Mouse (Mus musculus): ENCODE measurements around the gene St7. TPM values are rescaled to one million over a fixed set of nuclear protein-coding genes. Genes with fewer than 3 reads are reported as not detected.
A peak's percentile ranks its signal among the peaks of the same experiment; 100 is the strongest.

Gene St7
- total and polyA plus RNA-seq, 2 experiments from 2014 or later = 17.7 to 38.5 TPM

- H3K27me3 ChIP-seq (ENCODE audit: control insufficient read depth, insufficient read depth, low read length) = no peaks in the 10 kb centered on the region
- no peaks in the 10 kb centered on the region for H3K9me3 ChIP-seq (replicated peaks; ENCODE audit: control insufficient read depth, low read length)
- DNase-seq (ENCODE audit: low spot score) (peak; percentile 51), ATAC-seq (ENCODE audit: insufficient read depth, low read depth) (peak; percentile 70; the same call in 1 of the 2 replicates)
- no peaks in the 10 kb centered on the region for H3K36me3 ChIP-seq (replicated peaks; ENCODE audit: control insufficient read depth, insufficient read depth, low read length)
- no peak overlapping the region for H3K4me3 ChIP-seq (ENCODE audit: low read depth, low read length)
- no peak overlapping the region for H3K9ac ChIP-seq (replicated peaks; ENCODE audit: low read depth, low read length)
- H3K27ac ChIP-seq (ENCODE audit: low read depth) = no peak overlapping the region
- H3K4me1 ChIP-seq (ENCODE audit: control insufficient read depth, insufficient read depth) = peaks cover 37% of the 10 kb centered on the region
- 67% methylated on average over 2 of the region's 2 CpGs for WGBS
- no peak for TF ChIP-seq CTCF (IDR thresholded peaks at IDR 0.05; ENCODE audit: low read depth)
- no peak for TF ChIP-seq EP300 (IDR thresholded peaks at IDR 0.05; ENCODE audit: low read depth)
- H3K4me2 ChIP-seq (ENCODE audit: low read depth, low read length) = no peak overlapping the region
Observed at GRCm38 (mm10) chr6:17785248-17785647, 92.5 kb downstream of the St7 start.

DNA sequence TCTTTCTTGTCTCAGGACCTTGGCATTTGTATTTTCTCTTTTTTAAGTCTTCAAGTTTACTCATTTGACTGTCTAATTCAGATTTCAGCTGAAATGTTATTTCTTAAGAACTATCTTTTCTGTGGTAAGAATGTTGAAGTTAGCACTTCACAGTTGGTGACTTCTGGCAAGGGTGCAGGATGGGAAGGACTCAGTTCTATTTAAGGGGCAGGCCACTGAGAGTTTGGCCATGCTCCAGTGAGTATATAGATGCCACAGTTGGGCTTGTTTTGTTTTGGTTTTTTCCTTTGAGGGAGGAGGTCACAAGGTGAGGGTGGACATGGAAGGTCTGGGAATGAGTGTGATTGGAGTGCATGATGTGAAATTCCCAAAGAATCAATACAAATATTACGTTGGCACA, 95.1 kb downstream of the St7 start:
- TF ChIP-seq CTCF (IDR thresholded peaks at IDR 0.05; ENCODE audit: low read depth) = no peak
- TF ChIP-seq EP300 (IDR thresholded peaks at IDR 0.05; ENCODE audit: low read depth) = no peak
- Histone ChIP-seq H3K27ac (ENCODE audit: low read depth) (no peak overlapping the region), H3K9me3 (replicated peaks; ENCODE audit: control insufficient read depth, low read length) (no peaks in the 10 kb centered on the region), H3K27me3 (ENCODE audit: control insufficient read depth, insufficient read depth, low read length) (no peaks in the 10 kb centered on the region), H3K4me3 (ENCODE audit: low read depth, low read length) (no peak overlapping the region), H3K9ac (replicated peaks; ENCODE audit: low read depth, low read length) (no peak overlapping the region), H3K4me1 (ENCODE audit: control insufficient read depth, insufficient read depth) (peaks cover 45% of the 10 kb centered on the region), H3K36me3 (replicated peaks; ENCODE audit: control insufficient read depth, insufficient read depth, low read length) (no peaks in the 10 kb centered on the region), H3K4me2 (ENCODE audit: low read depth, low read length) (no peak overlapping the region)
- peak; percentile 29 for DNase-seq (ENCODE audit: low spot score)
- no peak for ATAC-seq (ENCODE audit: insufficient read depth, low read depth)
- WGBS = 73% methylated on average over 1 of the region's 1 CpGs

DNA sequence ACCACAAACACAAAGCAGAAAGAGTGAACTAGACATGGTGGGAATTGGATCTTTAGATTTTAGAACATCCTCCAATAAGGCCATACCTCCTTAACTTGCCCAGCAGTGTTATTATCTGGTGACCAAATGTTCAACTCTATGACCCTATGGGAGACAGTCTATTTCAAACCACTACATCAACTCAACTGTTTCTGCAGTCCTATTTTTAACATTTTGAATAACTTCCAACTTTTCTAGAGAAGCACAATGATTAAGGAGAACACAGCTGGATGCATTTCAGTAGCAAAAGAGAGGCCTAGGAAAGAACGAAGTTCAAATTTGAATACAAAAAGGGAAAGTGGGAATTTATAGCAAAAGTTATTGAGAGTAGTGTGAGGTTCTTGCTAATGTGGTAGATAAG, 97.5 kb downstream of the St7 start:
- H3K4me2 ChIP-seq (ENCODE audit: low read depth, low read length) = no peak overlapping the region
- no peak overlapping the region for H3K4me3 ChIP-seq (ENCODE audit: low read depth, low read length)
- 17% methylated on average over 1 of the region's 1 CpGs for WGBS
- peaks cover 43% of the 10 kb centered on the region for H3K4me1 ChIP-seq (ENCODE audit: control insufficient read depth, insufficient read depth)
- H3K36me3 ChIP-seq (replicated peaks; ENCODE audit: control insufficient read depth, insufficient read depth, low read length) = no peaks in the 10 kb centered on the region
- no peak overlapping the region for H3K9ac ChIP-seq (replicated peaks; ENCODE audit: low read depth, low read length)
- no peaks in the 10 kb centered on the region for H3K27me3 ChIP-seq (ENCODE audit: control insufficient read depth, insufficient read depth, low read length)
- H3K9me3 ChIP-seq (replicated peaks; ENCODE audit: control insufficient read depth, low read length) = no peaks in the 10 kb centered on the region
- H3K27ac ChIP-seq (ENCODE audit: low read depth) = peak overlapping the region; percentile 75
- DNase-seq (ENCODE audit: low spot score) (peak; percentile 83), ATAC-seq (ENCODE audit: insufficient read depth, low read depth) (peak; percentile 57; the same call in 1 of the 2 replicates)
- TF ChIP-seq EP300 (IDR thresholded peaks at IDR 0.05; ENCODE audit: low read depth) (no peak), CTCF (IDR thresholded peaks at IDR 0.05; ENCODE audit: low read depth) (no peak)

- TF ChIP-seq CTCF (IDR thresholded peaks at IDR 0.05; ENCODE audit: low read depth) (no peak), EP300 (IDR thresholded peaks at IDR 0.05; ENCODE audit: low read depth) (no peak)
- WGBS = 85% methylated on average over 3 of the region's 3 CpGs
- H3K4me3 ChIP-seq (ENCODE audit: low read depth, low read length) = no peak overlapping the region
Observed at GRCm38 (mm10) chr6:17793471-17793870, 100.7 kb downstream of the St7 start.

DNA sequence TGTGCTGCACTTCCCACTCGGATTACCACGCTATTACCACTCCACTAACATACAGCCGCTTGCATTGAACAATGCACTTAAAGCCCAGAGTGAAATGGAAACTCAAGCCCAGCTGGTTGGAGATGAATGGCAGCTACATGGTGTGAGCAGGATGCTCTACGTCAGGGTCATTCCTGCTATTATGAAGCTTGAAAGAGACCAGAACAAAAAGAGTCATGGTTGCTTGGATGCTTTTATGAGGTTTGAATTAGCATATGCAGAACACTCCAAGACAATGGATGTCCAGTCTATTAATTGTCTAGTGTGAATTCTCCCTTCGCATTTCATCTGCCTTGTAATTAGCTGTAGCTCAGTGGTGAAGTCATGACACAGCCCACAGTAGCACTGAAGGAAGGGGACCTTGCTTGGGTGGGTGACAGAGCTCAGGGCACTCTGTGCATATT, 104.6 kb downstream of the St7 start:
- 87% methylated on average over 5 of the region's 5 CpGs for WGBS
- DNase-seq (ENCODE audit: low spot score) = no peak
- Histone ChIP-seq H3K9me3 (replicated peaks; ENCODE audit: control insufficient read depth, low read length) (no peaks in the 10 kb centered on the region), H3K9ac (replicated peaks; ENCODE audit: low read depth, low read length) (no peak overlapping the region), H3K4me3 (ENCODE audit: low read depth, low read length) (no peak overlapping the region), H3K4me1 (ENCODE audit: control insufficient read depth, insufficient read depth) (no peaks in the 10 kb centered on the region), H3K27ac (ENCODE audit: low read depth) (no peak overlapping the region), H3K27me3 (ENCODE audit: control insufficient read depth, insufficient read depth, low read length) (no peaks in the 10 kb centered on the region), H3K36me3 (replicated peaks; ENCODE audit: control insufficient read depth, insufficient read depth, low read length) (no peaks in the 10 kb centered on the region), H3K4me2 (ENCODE audit: low read depth, low read length) (no peak overlapping the region)
- ATAC-seq (ENCODE audit: insufficient read depth, low read depth) = no peak
- TF ChIP-seq CTCF (IDR thresholded peaks at IDR 0.05; ENCODE audit: low read depth) (no peak), EP300 (IDR thresholded peaks at IDR 0.05; ENCODE audit: low read depth) (no peak)

More at GRCm38 (mm10) chr6:17793471-17793870, 100.7 kb downstream of the St7 start:
- no peak for DNase-seq (ENCODE audit: low spot score)
- Histone ChIP-seq H3K4me1 (ENCODE audit: control insufficient read depth, insufficient read depth) (peaks cover 19% of the 10 kb centered on the region), H3K27me3 (ENCODE audit: control insufficient read depth, insufficient read depth, low read length) (no peaks in the 10 kb centered on the region), H3K9ac (replicated peaks; ENCODE audit: low read depth, low read length) (no peak overlapping the region), H3K4me2 (ENCODE audit: low read depth, low read length) (no peak overlapping the region), H3K9me3 (replicated peaks; ENCODE audit: control insufficient read depth, low read length) (no peaks in the 10 kb centered on the region), H3K36me3 (replicated peaks; ENCODE audit: control insufficient read depth, insufficient read depth, low read length) (no peaks in the 10 kb centered on the region), H3K27ac (ENCODE audit: low read depth) (no peak overlapping the region)
- ATAC-seq (ENCODE audit: insufficient read depth, low read depth) = no peak

DNA sequence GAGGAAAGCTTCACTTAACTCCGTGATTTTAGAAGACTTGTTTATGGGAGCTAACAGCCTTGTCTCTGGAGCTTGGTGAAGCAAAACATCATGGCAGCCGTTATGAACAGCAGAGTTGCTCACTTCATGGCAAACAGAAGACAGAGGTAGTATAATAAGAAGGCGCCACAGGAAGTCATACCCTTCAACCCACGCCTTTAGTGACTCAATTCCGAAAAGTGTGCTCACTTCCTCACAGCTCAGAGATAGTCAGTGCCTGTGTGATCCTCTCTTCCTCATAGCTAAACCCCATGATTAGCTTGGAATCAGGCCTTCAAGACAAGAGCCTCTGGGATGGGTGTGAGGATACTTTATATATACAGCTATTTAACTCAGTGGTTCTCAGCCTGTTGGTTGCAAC, 108.0 kb downstream of the St7 start:
- TF ChIP-seq EP300 (IDR thresholded peaks at IDR 0.05; ENCODE audit: low read depth) = no peak
- Histone ChIP-seq H3K9me3 (replicated peaks; ENCODE audit: control insufficient read depth, low read length) (no peaks in the 10 kb centered on the region), H3K4me2 (ENCODE audit: low read depth, low read length) (no peak overlapping the region), H3K36me3 (replicated peaks; ENCODE audit: control insufficient read depth, insufficient read depth, low read length) (no peaks in the 10 kb centered on the region), H3K4me3 (ENCODE audit: low read depth, low read length) (no peak overlapping the region), H3K4me1 (ENCODE audit: control insufficient read depth, insufficient read depth) (no peaks in the 10 kb centered on the region), H3K27me3 (ENCODE audit: control insufficient read depth, insufficient read depth, low read length) (no peaks in the 10 kb centered on the region), H3K27ac (ENCODE audit: low read depth) (no peak overlapping the region), H3K9ac (replicated peaks; ENCODE audit: low read depth, low read length) (no peak overlapping the region)
- ATAC-seq (ENCODE audit: insufficient read depth, low read depth) (no peak), DNase-seq (ENCODE audit: low spot score) (no peak)
- WGBS = 89% methylated on average over 5 of the region's 5 CpGs

Measured in heart, postnatal 0 days (tissue).